Mouse (Mus musculus): Measurements from ENCODE around the gene Lamb1.
A peak's percentile ranks its signal among the peaks of the same experiment; 100 is the strongest.

Gene Lamb1

DNA sequence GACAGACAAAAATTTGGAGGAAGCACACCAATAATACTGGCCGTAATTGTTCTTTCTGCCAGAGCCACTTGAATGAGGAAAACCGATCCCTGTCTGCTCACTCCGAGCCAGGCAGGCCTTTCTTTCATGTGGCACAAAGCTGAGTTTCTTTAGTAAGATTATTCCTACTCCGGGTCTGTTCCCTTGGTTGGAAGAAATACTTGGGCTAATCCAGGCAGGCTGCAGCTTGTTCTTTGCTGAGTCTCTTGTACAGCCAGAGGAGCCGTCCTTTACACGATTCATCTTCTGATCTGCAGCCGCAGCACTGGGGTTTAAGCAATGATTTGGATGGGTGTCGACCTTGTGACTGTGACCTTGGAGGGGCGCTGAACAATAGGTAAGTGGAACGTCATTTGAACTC lies 24.0 kb downstream of the Lamb1 start:
- no peak for DNase-seq

GRCm38 (mm10) chr12:31290951-31291350 lies 25.9 kb downstream of the Lamb1 start:
- no peak for DNase-seq

DNA sequence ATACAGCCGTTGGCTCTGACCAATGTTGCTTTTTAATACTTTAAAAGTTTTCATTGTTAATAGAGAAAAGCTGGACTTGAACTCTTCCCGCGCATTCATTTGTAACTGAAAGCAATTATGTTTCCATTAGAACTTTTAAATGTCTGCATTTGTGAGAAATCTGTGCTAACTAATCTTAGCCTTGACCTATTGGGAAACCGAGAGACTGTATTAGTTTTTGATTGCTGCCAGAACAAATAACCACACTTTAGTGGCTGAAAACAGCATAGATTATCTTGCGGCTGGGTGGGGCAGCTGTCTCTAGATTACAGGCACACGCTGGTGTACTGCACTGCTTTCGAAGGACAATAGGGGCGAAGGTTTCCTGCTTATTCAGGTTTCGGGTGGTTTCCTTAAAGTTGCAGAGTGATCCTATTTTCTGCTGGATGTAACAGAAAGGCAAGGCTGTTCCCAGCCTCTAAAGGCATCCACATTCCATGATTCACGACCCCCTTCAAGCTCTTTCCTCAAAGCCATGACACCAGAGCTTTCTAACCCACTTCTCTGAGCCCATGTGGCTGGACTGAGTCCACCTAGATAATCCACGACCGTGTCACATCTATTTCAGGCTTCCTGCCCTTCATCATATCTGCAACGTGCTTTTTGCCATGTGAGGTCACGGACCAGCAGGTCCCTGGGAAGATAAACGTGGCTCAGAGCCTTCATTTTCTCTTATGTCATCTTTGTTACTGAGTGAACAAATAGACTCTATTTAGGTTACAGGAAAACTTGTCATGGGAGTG lies 28.5 kb downstream of the Lamb1 start:
- DNase-seq = no peak

GRCm38 (mm10) chr12:31294526-31294925 lies 29.5 kb downstream of the Lamb1 start:
- no peak for DNase-seq

DNA sequence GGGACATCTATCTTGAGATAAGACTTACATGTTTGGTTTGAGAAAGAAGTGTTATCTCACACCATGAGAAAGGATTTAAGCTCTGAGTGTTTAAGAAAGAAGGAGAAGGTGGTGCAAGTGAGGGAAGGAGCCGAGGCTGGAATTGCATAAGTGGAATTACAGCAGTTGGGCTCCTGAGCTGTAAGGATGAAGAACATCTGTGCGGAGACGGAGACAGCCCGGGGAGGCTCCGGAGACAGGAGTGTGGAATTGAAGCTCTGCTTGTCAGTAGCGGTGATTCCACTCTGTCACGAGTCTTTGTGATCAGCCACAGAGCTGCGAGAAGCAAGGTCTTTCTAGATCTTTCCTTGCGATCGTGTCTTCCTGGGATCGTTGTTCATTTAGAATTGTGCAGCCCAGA lies 30.0 kb downstream of the Lamb1 start:
- no peak for DNase-seq

DNA sequence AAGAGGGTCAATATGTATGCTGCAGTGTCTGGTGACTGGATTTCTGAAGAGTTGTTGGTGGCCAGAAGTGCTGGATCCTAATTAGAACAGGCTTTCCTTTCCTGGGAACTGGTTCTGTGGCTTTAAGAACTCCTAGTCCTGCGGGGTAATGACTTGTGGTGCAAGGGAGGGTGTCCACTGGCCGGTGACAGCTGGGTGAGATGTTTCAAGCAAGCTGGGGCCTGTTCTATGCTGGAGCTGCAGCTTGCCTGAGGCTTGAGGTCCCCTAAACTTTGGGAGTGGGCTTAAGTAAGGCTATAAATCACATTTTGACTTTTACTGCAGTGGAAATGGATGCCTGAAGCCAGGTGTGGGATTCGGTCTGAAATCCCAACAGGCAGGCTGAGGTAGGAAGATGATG lies 30.5 kb downstream of the Lamb1 start:
- no peak for DNase-seq

GRCm38 (mm10) chr12:31296097-31296496 lies 31.1 kb downstream of the Lamb1 start:
- no peak for DNase-seq

- DNase-seq = no peak
Measured at GRCm38 (mm10) chr12:31298122-31298521, 33.1 kb downstream of the Lamb1 start.

- DNase-seq = no peak
Measured at GRCm38 (mm10) chr12:31298530-31298929, 33.5 kb downstream of the Lamb1 start.

DNA sequence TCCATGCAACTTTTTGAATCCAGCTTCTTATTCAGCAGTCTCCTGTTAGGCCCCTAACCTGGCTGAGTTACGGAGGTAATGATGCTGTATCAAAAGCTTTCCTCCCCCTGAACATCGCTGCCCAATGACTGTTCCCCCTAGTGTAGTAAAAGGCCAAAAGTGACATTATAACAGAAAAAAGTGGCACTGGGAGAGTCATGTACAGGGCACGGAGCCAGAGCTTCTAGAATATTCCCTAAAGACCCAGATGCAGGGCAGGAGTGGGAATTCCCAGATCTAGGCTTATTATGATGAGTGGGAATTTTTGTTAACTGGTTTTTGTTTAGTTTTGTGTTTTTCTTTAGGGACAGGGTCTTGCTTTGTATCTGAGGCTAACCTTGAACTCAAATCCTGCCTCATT lies 34.1 kb downstream of the Lamb1 start:
- no peak for DNase-seq

DNA sequence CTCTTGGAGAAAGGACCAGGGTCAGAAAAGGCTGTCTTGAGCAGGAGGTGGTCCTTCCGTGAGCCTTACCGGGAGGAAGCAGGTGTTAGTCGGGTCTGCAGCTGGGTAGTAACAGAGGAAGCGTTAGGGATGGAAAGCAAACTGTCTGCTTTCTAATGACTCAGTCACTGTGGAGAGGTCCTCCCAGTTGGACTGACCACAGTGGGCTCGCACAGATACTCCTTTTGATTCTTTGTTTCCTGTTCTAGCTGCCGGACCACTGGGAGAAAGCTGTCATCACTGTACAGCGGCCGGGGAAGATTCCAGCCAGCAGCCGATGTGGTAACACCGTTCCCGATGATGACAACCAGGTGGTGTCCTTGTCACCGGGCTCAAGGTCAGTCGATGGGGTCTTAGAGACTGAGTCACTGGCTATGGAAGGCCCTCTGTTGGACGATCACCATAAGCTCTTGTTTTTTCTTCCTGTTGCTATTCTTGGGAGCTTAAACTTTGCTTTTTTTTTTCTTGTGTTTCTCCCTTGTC lies 34.7 kb downstream of the Lamb1 start:
- DNase-seq = no peak

- DNase-seq = no peak
Measured at GRCm38 (mm10) chr12:31300276-31300675, 35.2 kb downstream of the Lamb1 start.

DNA sequence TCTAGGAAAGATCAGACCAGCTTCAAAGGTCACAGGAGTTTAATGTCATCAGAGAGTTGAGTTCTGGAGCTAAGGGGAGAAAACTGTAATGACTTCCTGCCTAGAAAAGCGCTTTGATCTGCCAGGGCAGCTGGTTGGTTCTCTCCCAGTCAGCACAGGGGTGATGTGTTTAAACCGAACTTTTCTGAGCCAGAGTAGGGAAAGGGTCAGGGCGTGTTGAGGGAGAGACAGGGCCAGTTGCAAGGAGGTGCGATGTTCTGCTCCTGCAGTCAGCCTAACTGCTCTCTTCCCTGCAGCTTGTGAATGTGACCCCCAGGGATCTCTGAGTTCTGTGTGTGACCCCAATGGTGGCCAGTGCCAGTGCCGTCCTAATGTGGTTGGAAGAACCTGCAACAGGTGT lies 37.2 kb downstream of the Lamb1 start:
- DNase-seq = no peak

DNA sequence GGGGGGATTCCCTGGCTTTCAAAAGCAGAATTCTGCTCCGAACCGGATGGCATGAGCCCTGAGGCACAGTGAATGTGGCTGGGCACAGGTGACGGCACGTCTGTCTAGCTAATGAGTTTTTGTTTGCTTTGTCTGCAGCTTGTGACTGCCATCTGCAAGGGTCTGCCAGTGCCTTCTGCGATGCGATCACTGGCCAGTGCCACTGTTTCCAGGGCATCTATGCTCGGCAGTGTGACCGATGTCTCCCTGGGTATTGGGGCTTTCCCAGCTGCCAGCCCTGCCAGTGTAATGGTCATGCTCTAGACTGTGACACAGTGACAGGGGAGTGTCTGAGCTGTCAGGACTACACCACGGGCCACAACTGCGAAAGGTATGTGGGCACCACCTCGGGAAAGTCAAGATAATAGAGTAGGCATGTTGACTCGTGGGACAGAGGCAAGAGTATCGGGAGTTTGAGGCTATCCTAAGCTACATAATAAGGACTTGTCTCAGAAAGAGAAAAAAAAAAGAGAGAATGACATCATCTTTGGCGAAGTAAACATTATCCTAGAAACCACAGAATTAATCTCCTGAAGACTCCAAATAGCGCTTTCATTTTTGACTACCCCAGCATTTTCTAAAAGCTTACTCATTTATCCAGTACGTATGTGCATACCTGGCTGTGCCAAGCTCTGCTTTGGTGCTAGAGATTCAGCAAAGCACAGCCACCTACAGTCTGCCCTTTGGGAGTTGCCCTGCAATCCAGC lies 37.9 kb downstream of the Lamb1 start:
- peak; percentile 51 to 62 for DNase-seq

GRCm38 (mm10) chr12:31306075-31306675 lies 41.1 kb downstream of the Lamb1 start:
- DNase-seq = peak; percentile 41 to 42

GRCm38 (mm10) chr12:31307011-31307410 lies 42.0 kb downstream of the Lamb1 start:
- peak; percentile 75 to 76 for DNase-seq

- peak; percentile 63 to 72 for DNase-seq
Measured at GRCm38 (mm10) chr12:31307756-31308155, 42.7 kb downstream of the Lamb1 start.

- no peak for DNase-seq
Measured at GRCm38 (mm10) chr12:31310687-31311086, 45.7 kb downstream of the Lamb1 start.

DNA sequence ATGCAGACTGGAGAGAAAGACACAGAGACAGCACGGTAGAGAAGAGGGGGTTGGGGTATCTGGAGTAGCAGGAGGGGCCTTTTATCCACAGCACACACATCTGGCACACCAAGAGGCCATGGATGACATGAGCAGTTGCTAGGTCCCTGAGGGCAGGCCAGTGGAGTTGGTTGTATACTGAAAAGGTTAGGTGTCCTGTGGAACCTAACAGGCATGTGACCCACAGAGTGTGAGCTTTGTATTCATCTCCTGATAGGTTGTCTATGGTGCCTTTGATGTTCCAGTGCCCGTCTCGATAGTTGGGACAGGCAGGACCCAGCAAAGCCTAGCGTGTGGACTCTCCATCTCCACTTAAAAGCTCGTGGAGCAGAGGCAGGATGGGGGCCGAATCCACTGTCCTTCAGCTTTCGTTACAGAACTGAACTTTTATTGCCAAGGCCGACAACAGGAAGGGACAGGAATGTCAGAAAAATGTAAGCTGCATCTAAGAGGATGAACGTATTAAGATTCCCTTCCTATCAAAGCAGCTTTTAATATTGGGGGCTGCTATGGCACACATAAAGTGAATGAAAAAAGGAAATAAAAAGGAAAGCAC lies 46.7 kb downstream of the Lamb1 start:
- no peak for DNase-seq

DNA sequence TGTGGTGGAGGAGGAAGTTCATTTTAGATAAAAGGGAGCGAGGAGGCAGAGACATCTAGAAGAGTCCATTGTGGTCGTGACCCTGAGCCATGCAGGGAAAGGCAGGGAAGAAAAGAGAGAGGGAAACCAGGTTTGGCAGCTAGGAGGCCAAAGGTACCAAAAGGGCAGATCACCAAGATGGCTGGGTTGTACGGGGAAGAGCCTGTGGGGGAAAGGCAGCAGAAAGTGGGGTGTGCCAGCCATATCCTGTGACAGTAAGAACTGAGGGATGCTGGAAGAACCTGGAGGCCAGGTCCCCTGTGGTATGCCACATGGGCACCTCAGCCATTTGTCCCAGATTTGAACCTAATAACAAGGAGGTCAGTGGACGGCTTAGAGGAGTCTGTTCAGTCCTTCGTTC lies 47.2 kb downstream of the Lamb1 start:
- DNase-seq = no peak

- no peak for DNase-seq
Measured at GRCm38 (mm10) chr12:31313136-31313535, 48.1 kb downstream of the Lamb1 start.

DNA sequence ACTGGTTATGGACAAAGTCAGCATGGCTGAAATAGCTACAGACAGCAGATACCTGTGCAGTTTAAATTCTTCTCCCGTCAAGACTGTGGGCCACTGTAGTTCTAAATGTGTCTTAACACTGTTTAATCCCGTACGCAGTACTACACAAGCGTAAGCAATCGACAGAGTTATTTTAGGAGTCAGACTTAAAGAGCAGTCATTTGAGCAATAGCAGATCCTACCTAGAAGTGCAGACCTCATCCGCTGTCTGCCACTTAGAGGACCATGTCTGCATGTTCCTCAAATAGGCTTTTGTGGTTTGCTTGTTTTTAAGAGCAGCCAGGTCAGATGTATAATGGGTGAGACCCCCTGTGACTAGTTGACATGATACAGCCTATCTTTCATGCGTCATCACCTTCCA lies 49.3 kb downstream of the Lamb1 start:
- no peak for DNase-seq

DNA sequence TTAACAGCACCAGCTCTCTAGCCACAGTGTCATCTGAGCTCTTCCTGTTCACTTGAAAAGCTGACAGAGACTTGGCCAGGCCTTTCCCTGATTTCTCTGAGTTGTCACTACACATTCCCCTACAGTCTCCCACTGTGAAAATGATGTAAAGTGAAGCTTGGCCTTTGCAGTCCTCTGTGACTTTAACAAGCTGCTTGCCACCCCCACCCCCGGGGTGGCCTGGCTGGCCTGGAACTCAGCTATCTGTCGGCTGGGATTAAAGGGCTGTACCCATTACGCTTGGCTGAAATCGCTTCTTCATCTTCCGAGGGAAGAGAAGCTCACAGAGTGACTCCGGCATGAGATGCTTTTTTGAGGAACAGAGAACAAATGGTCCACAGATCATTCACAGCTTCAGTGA lies 50.9 kb downstream of the Lamb1 start:
- DNase-seq = no peak

All from cerebellum, postnatal 10 days (tissue).